Mouse (Mus musculus) kidney, postnatal 25 days (tissue): ENCODE data around the gene Gm4881.

ENCODE experiments used
- DNase-seq, 2 experiments: peaks; one replicate each; pipeline ENCODE4 v3.0.0; 2021; ENCODE audit warnings: mixed read lengths in 2 of 2

Gene Gm4881

GRCm38 (mm10) chr7:24944257-24944950 is at the start of gene Gm4881:
Gene Gm4881 (minus strand): TSS chr7:24944494.
- DNase-seq: no peak

- no peak for DNase-seq
These were observed 48.8 kb upstream of the Gm4881 start for GRCm38 (mm10) chr7:24993081-24993480.

GRCm38 (mm10) chr7:24990478-24990877 is 46.2 kb upstream of the Gm4881 start:
- no peak for DNase-seq

GRCm38 (mm10) chr7:24987941-24988340 is 43.6 kb upstream of the Gm4881 start:
- DNase-seq: no peak

- DNase-seq: no peak
These were observed 41.5 kb upstream of the Gm4881 start for GRCm38 (mm10) chr7:24985799-24986198.

- no peak for DNase-seq
These were observed 40.0 kb upstream of the Gm4881 start for GRCm38 (mm10) chr7:24984307-24984706.

GRCm38 (mm10) chr7:24983396-24983795 is 39.1 kb upstream of the Gm4881 start:
- no peak for DNase-seq

GRCm38 (mm10) chr7:24980439-24980838 is 36.1 kb upstream of the Gm4881 start:
- no peak for DNase-seq

- no peak for DNase-seq
These were observed 34.5 kb upstream of the Gm4881 start for GRCm38 (mm10) chr7:24978781-24979180.

- peak in 1 of 2 experiments; percentile 36 for DNase-seq
These were observed 30.8 kb upstream of the Gm4881 start for GRCm38 (mm10) chr7:24974893-24975595.

- no peak for DNase-seq
These were observed 29.6 kb upstream of the Gm4881 start for GRCm38 (mm10) chr7:24973902-24974301.

GRCm38 (mm10) chr7:24973208-24973607 is 28.9 kb upstream of the Gm4881 start:
- no peak for DNase-seq

- DNase-seq: peak; percentile 93 to 97
These were observed 27.9 kb upstream of the Gm4881 start, which contains the start of gene Rabac1 for GRCm38 (mm10) chr7:24971972-24972893. Gene Rabac1 (minus strand): TSS chr7:24972754.

- peak; percentile 36 to 56 for DNase-seq
These were observed 27.1 kb upstream of the Gm4881 start for GRCm38 (mm10) chr7:24971261-24971971.

GRCm38 (mm10) chr7:24970341-24970740 is 26.0 kb upstream of the Gm4881 start:
- DNase-seq: peak in 1 of 2 experiments; percentile 19

- peak in 1 of 2 experiments; percentile 37 for DNase-seq
These were observed 25.5 kb upstream of the Gm4881 start for GRCm38 (mm10) chr7:24969805-24970204.

GRCm38 (mm10) chr7:24968463-24968862 is 24.2 kb upstream of the Gm4881 start:
- no peak for DNase-seq

GRCm38 (mm10) chr7:24967966-24968365 is 23.7 kb upstream of the Gm4881 start:
- DNase-seq: no peak

GRCm38 (mm10) chr7:24964897-24965535 is 20.7 kb upstream of the Gm4881 start:
- peak; percentile 79 to 91 for DNase-seq

- DNase-seq: no peak
These were observed 20.0 kb upstream of the Gm4881 start for GRCm38 (mm10) chr7:24964288-24964687.

GRCm38 (mm10) chr7:24955226-24955625 is 10.9 kb upstream of the Gm4881 start:
- no peak for DNase-seq

GRCm38 (mm10) chr7:24954450-24954849 is 10.2 kb upstream of the Gm4881 start:
- DNase-seq: peak in 1 of 2 experiments; percentile 16
